ENCODE assay signal across 24 mouse cellular contexts in the genomic region with DNA sequence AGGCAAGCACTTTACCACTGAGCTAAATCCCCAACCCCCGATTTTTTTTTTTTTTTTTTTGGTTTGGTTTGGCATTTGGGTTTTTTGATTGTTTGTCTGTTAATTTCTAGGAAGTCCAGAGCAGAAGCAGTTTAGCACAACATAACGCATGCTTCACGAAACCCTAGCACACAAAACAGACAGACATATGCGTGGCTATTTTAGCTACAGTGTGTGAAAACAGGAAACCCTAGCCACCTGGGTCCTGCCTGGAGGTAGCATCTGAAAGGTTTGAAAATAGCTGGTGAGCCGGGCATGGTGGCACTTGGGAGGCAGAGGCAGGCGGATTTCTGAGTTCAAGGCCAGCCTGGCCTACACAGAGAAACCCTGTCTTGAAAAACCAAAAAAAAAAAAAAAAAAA. TPM values are rescaled to one million over a fixed set of nuclear protein-coding genes. Genes with fewer than 3 reads are reported as not detected.
"Had no signal": no experiment of that assay in that cellular context is flagged by ENCODE, and none has a peak within 500 bp of the region (broad histone marks: within the 10 kb centered on the region; RNA-seq: fewer than 3 reads in every experiment).

No protein-coding gene starts in this region.

- H3K9ac ChIP-seq: liver, embryonic 13.5 days had no signal

- H3K27ac ChIP-seq: liver, embryonic 13.5 days had no signal

- H3K4me2 ChIP-seq: liver, embryonic 13.5 days; midbrain, embryonic 11.5 days had no signal

- H3K9me3 ChIP-seq: liver, embryonic 13.5 days had no signal

- DNase-seq: kidney, adult 18-20 months; kidney, adult 9 months; kidney, postnatal 14 days; kidney, postnatal 4 days; layer of hippocampus, adult 9-11 months; liver, embryonic 13.5 days; lung, adult 2 months; lung, postnatal 14 days; midbrain, embryonic 14.5 days; right cerebral cortex, postnatal 14 days; right cerebral cortex, postnatal 4 days; thymus, adult 18-20 months; thymus, postnatal 36 days had no signal

- H3K4me3 ChIP-seq: liver, embryonic 13.5 days had no signal

RNA-seq across cellular contexts. Expression of a gene that starts 42.9 kb away (rescaled TPM):
- total RNA-seq: layer of hippocampus, adult 18-20 months; layer of hippocampus, postnatal 25 days; left cerebral cortex, adult 18-20 months; left cerebral cortex, postnatal 36 days; megakaryocyte-erythroid progenitor cell, adult 5-6 weeks; midbrain, postnatal 0 days had no signal
- polyA plus RNA-seq: limb, embryonic 11.5 days; midbrain, embryonic 11.5 days; midbrain, embryonic 14.5 days; midbrain, postnatal 0 days; neural tube, embryonic 11.5 days; neural tube, embryonic 14.5 days; urinary bladder, adult 2 months had no signal
